Mouse (Mus musculus) activated CD4-positive, CD25-positive, alpha-beta regulatory T cell (primary cell): ENCODE measurements around the gene Aip. TPM values are rescaled to one million over a fixed set of nuclear protein-coding genes. Genes with fewer than 3 reads are reported as not detected.

Experiments used
- polyA plus RNA-seq, 2 experiments: library from polyadenylated mRNA; unstranded; fragments of 100-300 nt; shearing (Covaris generic); gene quantifications; one replicate each; pipeline ENCODE4 v1.2.1; 2017

Aip gene
- polyA plus RNA-seq = 100 to 1,000 TPM; 195 to 206 TPM

GRCm38 (mm10) chr19:4125741-4126696 is at the start of gene Aip:
Gene Aip (minus strand): TSS chr19:4125858.

DNA sequence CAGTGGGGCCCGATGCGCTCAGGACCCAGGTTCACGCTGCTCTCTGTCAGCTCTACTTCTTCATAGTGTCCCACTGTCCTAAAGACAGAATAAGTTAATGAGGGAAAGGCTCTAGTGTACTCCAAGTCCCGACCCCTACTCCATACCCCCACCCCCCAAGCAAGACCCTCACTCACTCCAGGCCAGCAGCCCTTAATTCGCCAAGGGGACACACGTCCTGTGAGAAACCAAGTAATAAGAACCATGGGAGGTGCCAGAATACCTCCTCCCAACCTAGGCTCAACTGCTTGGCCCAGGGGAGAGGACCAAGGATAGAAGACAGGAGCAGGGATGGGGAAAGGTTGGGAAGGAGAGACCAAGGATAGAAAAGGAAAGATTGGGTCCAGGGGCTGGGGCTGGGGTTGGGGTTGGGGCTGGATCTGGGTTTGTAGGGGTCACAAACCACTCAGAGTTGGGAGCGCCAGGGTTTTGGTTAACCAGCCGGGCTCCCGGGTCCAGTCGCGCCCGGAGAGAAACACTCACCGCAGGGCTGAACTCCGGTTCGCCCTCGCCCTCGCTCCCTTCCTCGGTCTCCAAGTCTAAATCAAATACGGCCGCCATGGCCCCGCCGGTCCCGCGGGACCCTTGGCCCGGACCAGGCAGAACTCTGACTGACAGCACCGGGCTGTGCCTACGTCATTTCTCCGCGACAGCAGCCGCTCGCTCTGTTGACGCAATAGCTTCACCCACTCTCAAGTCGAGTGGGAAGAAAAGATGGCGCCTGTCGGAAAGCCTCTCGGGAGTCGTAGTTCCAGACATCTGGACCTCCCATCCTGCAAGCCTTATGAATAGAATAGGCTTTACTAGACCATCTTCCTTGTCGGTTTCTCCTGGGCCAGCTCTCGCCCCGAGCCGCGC is 37.2 kb upstream of the Aip start, which contains the start of gene Rps6kb2:
Gene Rps6kb2 (minus strand): TSS at position 709 of the 897 bp plus-strand sequence.

GRCm38 (mm10) chr19:4153232-4153654 is 27.6 kb upstream of the Aip start, which contains the start of gene Ptprcap:
Gene Ptprcap (plus strand): TSS chr19:4153604.

GRCm38 (mm10) chr19:4148491-4148806 is 22.8 kb upstream of the Aip start, which contains the start of gene Coro1b:
Gene Coro1b (plus strand): TSS chr19:4148619.

GRCm38 (mm10) chr19:4143759-4144268 is 18.2 kb upstream of the Aip start, which contains the start of gene Cabp4:
Gene Cabp4 (minus strand): TSS chr19:4144033.

DNA sequence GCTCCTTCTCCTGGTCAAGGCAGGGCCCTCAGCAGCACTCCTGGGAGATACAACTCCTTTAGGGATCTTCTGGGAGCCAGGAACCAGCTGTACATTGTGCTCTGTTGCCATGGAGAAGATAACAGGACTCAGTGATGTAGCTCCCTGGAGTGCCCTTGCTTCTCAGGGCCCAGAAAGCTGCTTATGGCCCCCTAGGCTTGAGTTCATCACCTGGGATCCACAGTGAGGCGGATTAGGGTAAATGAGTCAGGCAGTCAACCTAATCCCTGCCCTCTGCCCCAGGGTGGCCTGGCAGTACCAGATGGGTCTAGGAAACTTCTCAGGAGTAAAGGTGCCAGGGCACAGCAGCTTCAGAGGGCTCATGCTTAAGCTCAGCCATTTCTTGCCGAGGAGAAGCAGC is 13.8 kb upstream of the Aip start, which contains the start of gene Gpr152:
Gene Gpr152 (plus strand): TSS at position 342 of the 400 bp plus-strand sequence.

DNA sequence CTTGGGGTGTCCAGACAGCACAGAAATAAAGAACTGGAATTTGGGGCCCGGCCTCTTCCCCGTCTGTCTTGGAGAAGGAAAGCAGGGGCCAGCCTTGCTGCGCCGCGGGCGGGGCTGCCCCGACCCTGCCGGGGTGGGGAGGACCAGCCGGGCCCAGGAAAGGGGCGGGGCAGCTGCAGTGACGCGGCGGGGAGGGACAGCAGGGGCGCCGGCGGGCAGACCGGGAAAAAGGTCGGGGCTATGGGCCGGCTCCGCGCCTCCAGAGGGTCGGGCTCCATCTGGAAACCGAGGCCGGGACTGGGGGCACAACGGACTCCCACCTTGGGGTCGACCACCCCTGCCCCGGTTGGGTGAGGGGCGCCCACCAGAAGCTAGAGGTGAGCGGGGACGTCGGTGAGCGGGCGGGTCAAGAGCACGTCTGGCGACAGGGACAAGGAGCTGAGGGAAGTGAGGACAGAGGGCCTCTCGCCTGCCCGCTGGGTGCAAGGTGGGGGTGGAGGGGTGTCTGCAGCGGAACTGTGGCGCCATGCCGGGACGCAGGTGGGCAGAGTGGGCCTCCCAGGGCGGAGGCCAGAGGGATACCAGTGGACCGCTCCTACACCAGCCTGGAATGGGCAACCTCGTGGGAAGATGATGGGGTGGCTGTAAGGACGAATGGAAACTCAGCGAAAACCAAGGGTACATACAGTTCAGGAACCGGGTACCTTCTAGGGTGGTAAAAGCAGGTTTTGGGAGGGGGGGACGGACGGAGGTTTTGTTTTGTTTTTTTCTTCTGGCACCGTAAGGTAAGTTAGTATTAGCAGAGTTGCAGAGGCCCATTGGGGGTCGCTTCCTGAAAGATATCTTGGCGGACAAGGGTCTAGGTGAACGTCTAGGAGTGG is 25.6 kb downstream of the Aip start, which contains the start of gene Pitpnm1:
Gene Pitpnm1 (plus strand): TSS at position 162 of the 881 bp plus-strand sequence.

GRCm38 (mm10) chr19:4096642-4097440 is 28.8 kb downstream of the Aip start, which contains the start of gene Cdk2ap2:
Gene Cdk2ap2 (plus strand): TSS chr19:4097182.

GRCm38 (mm10) chr19:4081394-4081793 is 44.3 kb downstream of the Aip start, which contains the start of gene Cabp2:
Gene Cabp2 (plus strand): TSS chr19:4081578.

Other genes with a start within 250 kb of the Aip start
- 10 to 100 TPM; 58.6 to 70.8 TPM for gene Tcirg1, start 218.7 kb downstream of the Aip start, polyA plus RNA-seq
- 100 to 1,000 TPM; 218 to 241 TPM for gene Ndufs8, start 213.1 kb downstream of the Aip start, polyA plus RNA-seq
- 1 to 10 TPM in 1 of 2 experiments, under 1 TPM in 1; 0.63 to 1.3 TPM for gene Aldh3b1, start 196.1 kb downstream of the Aip start, polyA plus RNA-seq
- 10 to 100 TPM; 24.4 to 40.8 TPM for gene Unc93b1, start 190.7 kb downstream of the Aip start, polyA plus RNA-seq
- under 1 TPM in 1 of 2 experiments, not detected in 1; 0.20 TPM for gene Aldh3b3, start 167.2 kb downstream of the Aip start, polyA plus RNA-seq
- gene Aldh3b2, start 153.5 kb downstream of the Aip start, polyA plus RNA-seq = not detected
- gene Acy3, start 139.3 kb downstream of the Aip start, polyA plus RNA-seq = under 1 TPM in 1 of 2 experiments, not detected in 1; 0.66 TPM
- gene Tbx10, start 133.1 kb downstream of the Aip start, polyA plus RNA-seq = under 1 TPM in 1 of 2 experiments, not detected in 1; 0.12 TPM
- 10 to 100 TPM; 11.5 to 24.3 TPM for gene Nudt8, start 125.3 kb downstream of the Aip start, polyA plus RNA-seq
- 1 to 10 TPM in 1 of 2 experiments, under 1 TPM in 1; 0.42 to 2.4 TPM for gene Gm49405, start 125.2 kb downstream of the Aip start, polyA plus RNA-seq
- 1 to 10 TPM in 1 of 2 experiments, under 1 TPM in 1; 0.52 to 4.1 TPM for gene Doc2g, start 122.5 kb downstream of the Aip start, polyA plus RNA-seq
- gene Ndufv1, start 113.1 kb downstream of the Aip start, polyA plus RNA-seq = 100 to 1,000 TPM; 134 to 170 TPM
- 100 to 1,000 TPM; 602 to 648 TPM for gene Gstp1, start 87.9 kb downstream of the Aip start, polyA plus RNA-seq
- gene Gstp2, start 79.8 kb downstream of the Aip start, polyA plus RNA-seq = 10 to 100 TPM in 1 of 2 experiments, 1 to 10 TPM in 1; 2.0 to 12.8 TPM
- 100 to 1,000 TPM; 132 to 137 TPM for gene Gstp3, start 66.3 kb downstream of the Aip start, polyA plus RNA-seq
- not detected for gene Cabp2, start 44.3 kb downstream of the Aip start, polyA plus RNA-seq
- gene Cdk2ap2, start 28.7 kb downstream of the Aip start, polyA plus RNA-seq = 100 to 1,000 TPM; 721 to 747 TPM
- 100 to 1,000 TPM; 256 to 279 TPM for gene Pitpnm1, start 25.9 kb downstream of the Aip start, polyA plus RNA-seq
- not detected for gene Gpr152, start 13.9 kb upstream of the Aip start, polyA plus RNA-seq
- gene Cabp4, start 18.2 kb upstream of the Aip start, polyA plus RNA-seq = under 1 TPM; 0.16 to 0.52 TPM
- 100 to 1,000 TPM; 293 to 521 TPM for gene Coro1b, start 22.8 kb upstream of the Aip start, polyA plus RNA-seq
- gene Ptprcap, start 27.7 kb upstream of the Aip start, polyA plus RNA-seq = 1,000 to 10,000 TPM; 1,707 to 1,870 TPM
- gene Rps6kb2, start 37.5 kb upstream of the Aip start, polyA plus RNA-seq = 10 to 100 TPM; 43.4 to 45.2 TPM
- 10 to 100 TPM; 11.8 to 20.0 TPM for gene Carns1, start 49.6 kb upstream of the Aip start, polyA plus RNA-seq
- gene Tbc1d10c, start 65.4 kb upstream of the Aip start, polyA plus RNA-seq = 100 to 1,000 TPM; 624 to 764 TPM
- gene Ppp1ca, start 66.2 kb upstream of the Aip start, polyA plus RNA-seq = 1,000 to 10,000 TPM; 1,254 to 1,335 TPM
- 10 to 100 TPM; 43.8 to 69.5 TPM for gene Rad9a, start 75.8 kb upstream of the Aip start, polyA plus RNA-seq
- gene Clcf1, start 88.4 kb upstream of the Aip start, polyA plus RNA-seq = 10 to 100 TPM; 20.4 to 31.3 TPM
- gene AC109138.7, start 88.5 kb upstream of the Aip start, polyA plus RNA-seq = not detected
- gene Pold4, start 106.0 kb upstream of the Aip start, polyA plus RNA-seq = 100 to 1,000 TPM; 124 to 142 TPM
- 1 to 10 TPM in 1 of 2 experiments, under 1 TPM in 1; 0.61 to 1.4 TPM for gene Ssh3, start 143.3 kb upstream of the Aip start, polyA plus RNA-seq
- gene Ankrd13d, start 157.3 kb upstream of the Aip start, polyA plus RNA-seq = 1 to 10 TPM; 3.2 to 8.3 TPM
- 100 to 1,000 TPM; 351 to 389 TPM for gene Grk2, start 180.4 kb upstream of the Aip start, polyA plus RNA-seq